Mouse (Mus musculus) cerebellum, adult 2 months (tissue): Measurements from ENCODE around the gene 1810046K07Rik. TPM values are rescaled to one million over a fixed set of nuclear protein-coding genes. Genes with fewer than 3 reads are reported as not detected.

Source experiments
- DNase-seq, 2 experiments: peaks; one replicate each; pipeline ENCODE4 v3.0.0; 2021
- H3K27ac ChIP-seq: fragments of 200-500 bp; 2 replicates; pipeline ENCODE4 v1.5.1; 2012; ENCODE audit warnings: low read length, control low read depth, inconsistent platforms; ENCODE audit not compliant: insufficient read depth
- H3K27me3 ChIP-seq: fragments of 200-500 bp; 2 replicates; pipeline ENCODE4 v1.6.1; 2012; ENCODE audit warnings: inconsistent platforms, mild to moderate bottlenecking, low read length, moderate library complexity; ENCODE audit not compliant: control insufficient read depth, insufficient read depth
- H3K4me1 ChIP-seq: fragments of 200-500 bp; 2 replicates; pipeline ENCODE4 v1.6.1; 2011; ENCODE audit warnings: low read length; ENCODE audit not compliant: control insufficient read depth, insufficient read depth
- H3K4me3 ChIP-seq: fragments of 200-500 bp; replicated peaks from 2 replicates; pipeline ENCODE3; 2011; ENCODE audit warnings: mild to moderate bottlenecking, low read depth, low read length, control low read depth; ENCODE audit not compliant: insufficient read depth
- CTCF ChIP-seq: fragments of 200-500 bp; IDR thresholded peaks from 2 replicates; pipeline ENCODE4 v1.5.1; 2011; ENCODE audit warnings: low read depth, mild to moderate bottlenecking, control low read depth, low read length, moderate library complexity, borderline replicate concordance; ENCODE audit not compliant: insufficient read depth
- POLR2A ChIP-seq: fragments of 200-500 bp; IDR thresholded peaks from 2 replicates; pipeline ENCODE4 v1.6.1; 2011; ENCODE audit warnings: low read length, control low read depth, borderline replicate concordance; ENCODE audit not compliant: insufficient read depth
- WGBS: fragments of 180-500 bp; shearing (Covaris S2); methylation state at CpG from one replicate; pipeline ENCODE4 v1.1.7; 2018; 5-methylcytosine and 5-hydroxymethylcytosine counted together
- polyA plus RNA-seq: library from polyadenylated mRNA; depleted of rRNA; stranded (reverse); fragments of >200 nt; gene quantifications from 2 replicates; pipeline ENCODE4 v1.2.3, GENCODE M21; 2012

1810046K07Rik gene
- polyA plus RNA-seq, 1 experiment: not detected

- Histone ChIP-seq H3K27ac (no peak overlapping the region), H3K4me1 (no peaks in the 10 kb centered on the region), H3K4me3 (no peak overlapping the region), H3K27me3 (no peaks in the 10 kb centered on the region)
- WGBS: 93% methylated on average over 4 of the region's 4 CpGs
- TF ChIP-seq POLR2A (no peak), CTCF (no peak)
- DNase-seq: no peak
Measured at GRCm38 (mm10) chr9:51317322-51317721, 11.4 kb downstream of the 1810046K07Rik start.

- Histone ChIP-seq H3K27ac (no peak overlapping the region), H3K4me3 (no peak overlapping the region), H3K27me3 (no peaks in the 10 kb centered on the region), H3K4me1 (no peaks in the 10 kb centered on the region)
- 81% methylated on average over 6 of the region's 6 CpGs for WGBS
- TF ChIP-seq CTCF: no peak
- no peak for DNase-seq
Measured at GRCm38 (mm10) chr9:51315402-51316063, 13.2 kb downstream of the 1810046K07Rik start.

GRCm38 (mm10) chr9:51312554-51313317 is 16.0 kb downstream of the 1810046K07Rik start:
- no peak for TF ChIP-seq POLR2A
- TF ChIP-seq CTCF: no peak
- H3K27ac ChIP-seq: no peak overlapping the region
- no peaks in the 10 kb centered on the region for H3K4me1 ChIP-seq
- no peak for DNase-seq
- no peak overlapping the region for H3K4me3 ChIP-seq
- whole genome bisulfite sequencing: 49% methylated on average over 18 of the region's 18 CpGs
- H3K27me3 ChIP-seq: no peaks in the 10 kb centered on the region

GRCm38 (mm10) chr9:51310515-51310914 is 18.2 kb downstream of the 1810046K07Rik start:
- 77% methylated on average over 7 of the region's 7 CpGs for WGBS
- no peaks in the 10 kb centered on the region for H3K4me1 ChIP-seq
- H3K27me3 ChIP-seq: no peaks in the 10 kb centered on the region
- no peak overlapping the region for H3K4me3 ChIP-seq
- H3K27ac ChIP-seq: no peak overlapping the region
- TF ChIP-seq POLR2A: no peak
- no peak for TF ChIP-seq CTCF
- no peak for DNase-seq

GRCm38 (mm10) chr9:51306351-51306750 is 22.4 kb downstream of the 1810046K07Rik start:
- 87% methylated on average over 3 of the region's 3 CpGs for WGBS
- Histone ChIP-seq H3K4me1 (no peaks in the 10 kb centered on the region), H3K27me3 (no peaks in the 10 kb centered on the region), H3K27ac (no peak overlapping the region), H3K4me3 (no peak overlapping the region)
- DNase-seq: no peak
- TF ChIP-seq POLR2A (no peak), CTCF (no peak)

- H3K27ac ChIP-seq: no peak overlapping the region
- no peak for DNase-seq
- H3K4me3 ChIP-seq: no peak overlapping the region
- TF ChIP-seq POLR2A (no peak), CTCF (no peak)
- WGBS: 27% methylated on average over 3 of the region's 3 CpGs
- H3K4me1 ChIP-seq: no peaks in the 10 kb centered on the region
- no peaks in the 10 kb centered on the region for H3K27me3 ChIP-seq
Measured at GRCm38 (mm10) chr9:51305146-51305545, 23.6 kb downstream of the 1810046K07Rik start.

- no peaks in the 10 kb centered on the region for H3K4me1 ChIP-seq
- no peak overlapping the region for H3K27ac ChIP-seq
- H3K27me3 ChIP-seq: no peaks in the 10 kb centered on the region
- no peak overlapping the region for H3K4me3 ChIP-seq
- WGBS: 55% methylated on average over 5 of the region's 5 CpGs
- TF ChIP-seq CTCF: no peak
- TF ChIP-seq POLR2A: no peak
- DNase-seq: no peak
Measured at GRCm38 (mm10) chr9:51303980-51304379, 24.7 kb downstream of the 1810046K07Rik start.

- H3K27ac ChIP-seq: no peak overlapping the region
- no peaks in the 10 kb centered on the region; the same call in 1 of the 2 replicates for H3K27me3 ChIP-seq
- TF ChIP-seq POLR2A (no peak), CTCF (no peak)
- no peak overlapping the region for H3K4me3 ChIP-seq
- WGBS: 49% methylated on average over 8 of the region's 8 CpGs
- DNase-seq: no peak
- H3K4me1 ChIP-seq: no peaks in the 10 kb centered on the region
Measured at GRCm38 (mm10) chr9:51293541-51293940, 35.2 kb downstream of the 1810046K07Rik start.
